Mouse (Mus musculus) left cerebral cortex, postnatal 10 days (tissue): ENCODE measurements at regions not wholly inside any gene's neighbourhood (a gene's known extent, or its start where the extent isn't known, plus 50 kb on each side); places are given as distances from the start of the nearest gene placed in this dataset.
"Not testable (repeated sequence)": the region's sequence is repeated elsewhere in the genome, so short reads cannot be mapped to it uniquely, and the experiment has no call there.

Experiments
- DNase-seq, 2 experiments: peaks; one replicate each; pipeline ENCODE4 v3.0.0; 2021 to 2022; ENCODE audit warnings: low spot score in 2 of 2, mixed read lengths in 1 of 2; ENCODE audit errors: extremely low spot score in 1 of 2
- intact Hi-C: fragments of 180-260 bp; cut with DNase I; formaldehyde crosslinking; loops from one replicate; pipeline ENCODE4 v1.15.1; 2025

DNA sequence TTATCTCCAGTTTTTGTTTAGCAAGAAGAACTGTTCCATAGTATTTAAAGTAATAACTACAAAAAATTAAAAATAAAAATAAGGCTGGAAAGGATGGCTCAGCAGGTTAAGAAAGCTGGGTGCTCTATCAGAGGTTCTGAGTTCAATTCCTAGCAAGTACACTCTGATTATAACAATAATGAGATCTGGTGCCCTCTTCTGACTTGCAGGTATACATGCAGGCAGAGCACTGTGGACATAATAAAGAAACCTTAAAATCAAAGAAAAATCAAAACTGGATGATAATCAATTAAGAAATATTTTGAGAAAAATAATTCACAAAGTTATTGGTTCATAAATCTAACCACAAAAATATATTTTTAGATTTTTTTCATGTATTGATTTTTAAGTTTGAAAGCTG is 346.7 kb upstream of the Cdh8 start:
- intact Hi-C loops = loop anchor here (10.0 kb wide), 1 partner anchor 148 kb away; no protein-coding TSS in a partner anchor
- DNase-seq = no peak

- DNase-seq = no peak
- intact Hi-C loops = no loop called here
Observed at GRCm38 (mm10) chr8:99736190-99736589, 319.9 kb upstream of the Cdh8 start.

DNA sequence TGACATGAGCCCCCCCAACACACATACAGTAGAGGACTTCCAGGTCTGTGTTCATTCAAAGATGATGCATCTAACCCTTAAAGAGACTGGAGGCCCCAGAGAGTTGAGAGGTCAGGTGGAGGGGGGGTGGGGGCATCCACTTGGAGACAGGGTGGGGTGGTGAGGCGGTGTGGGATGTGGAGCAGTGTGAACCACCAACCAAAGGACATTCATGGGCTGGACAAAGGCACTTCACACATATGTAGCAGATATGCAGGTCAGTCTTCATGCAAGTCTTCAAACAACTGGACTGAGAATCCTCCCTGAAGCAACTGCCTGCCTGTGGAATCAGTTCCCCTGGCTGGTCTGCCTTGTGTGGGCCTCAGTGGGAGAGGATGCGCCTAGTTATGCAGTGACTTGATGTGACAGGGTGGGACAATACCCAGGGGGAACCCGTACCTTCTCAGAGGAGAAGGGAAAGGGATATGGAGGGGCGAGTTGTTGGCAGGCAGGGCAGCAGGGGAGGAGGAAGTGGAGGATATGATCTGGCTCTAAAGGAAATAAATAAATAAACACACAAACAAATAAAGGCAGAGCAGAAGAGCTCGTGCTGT is 308.5 kb upstream of the Cdh8 start:
- intact Hi-C loops = no loop called here
- no peak for DNase-seq

GRCm38 (mm10) chr8:99718927-99719326 is 302.7 kb upstream of the Cdh8 start:
- intact Hi-C loops = no loop called here
- no peak for DNase-seq

DNA sequence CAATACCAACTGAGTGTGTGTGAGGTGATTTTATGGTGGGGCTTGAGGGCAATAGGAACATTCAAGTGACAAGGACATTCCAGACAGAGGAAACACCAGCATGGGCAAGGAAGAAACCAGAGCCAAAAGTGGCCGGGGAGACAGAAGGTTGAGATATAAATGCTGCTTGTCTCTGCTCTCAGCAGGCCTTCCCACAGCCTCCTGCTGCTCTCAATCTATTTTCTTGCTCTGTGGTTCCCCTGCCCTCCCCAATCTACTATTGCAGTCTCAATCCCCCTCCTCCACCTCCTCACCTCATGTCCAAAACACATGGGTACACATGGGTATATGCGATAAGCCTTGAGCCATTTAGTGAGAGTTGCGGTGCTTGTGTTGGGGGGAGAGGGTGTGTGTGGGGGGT is 265.4 kb upstream of the Cdh8 start:
- no peak for DNase-seq
- intact Hi-C loops = no loop called here

GRCm38 (mm10) chr8:99679253-99679899 is 263.1 kb upstream of the Cdh8 start:
- DNase-seq, intact Hi-C loops: not testable (repeated sequence)

GRCm38 (mm10) chr8:99667693-99668092 is 251.4 kb upstream of the Cdh8 start:
- intact Hi-C loops, DNase-seq: not testable (repeated sequence)

- DNase-seq = no peak
- intact Hi-C loops = no loop called here
Observed at GRCm38 (mm10) chr8:99651302-99651621, 235.0 kb upstream of the Cdh8 start.

DNA sequence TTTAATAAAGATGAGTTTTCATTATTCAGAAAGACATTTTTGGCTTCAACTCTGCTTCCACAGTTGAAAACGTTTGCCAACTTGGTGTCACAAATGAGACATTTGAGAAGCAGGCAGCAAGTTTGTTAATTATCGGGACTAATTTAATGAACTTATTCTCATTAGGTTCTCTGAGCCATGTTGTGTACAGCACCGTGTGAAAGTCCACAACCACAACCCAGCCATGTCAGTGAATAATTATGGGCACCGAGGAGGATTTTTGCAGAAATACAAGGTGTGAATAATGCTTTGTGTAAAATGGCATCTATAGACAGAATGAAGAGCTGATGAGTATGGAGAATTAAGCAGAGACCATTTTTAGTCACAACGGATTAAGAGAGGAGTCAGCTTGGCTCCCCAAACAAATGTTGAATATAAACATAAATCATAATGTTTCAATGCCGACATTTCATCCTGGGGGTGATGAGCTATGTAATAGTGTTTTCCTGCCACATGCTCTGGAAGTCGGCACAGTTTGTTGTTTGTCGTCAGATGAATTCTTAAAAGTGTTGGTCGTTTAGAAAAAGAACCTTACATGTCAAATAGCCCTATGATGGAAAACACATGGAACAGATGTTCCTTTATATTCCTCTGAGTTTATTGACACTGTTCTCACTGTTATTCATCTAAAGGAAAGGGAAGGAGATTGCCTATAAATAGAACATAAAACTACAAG is 234.5 kb upstream of the Cdh8 start:
- intact Hi-C loops = no loop called here
- no peak for DNase-seq

- intact Hi-C loops = no loop called here
- no peak for DNase-seq
Observed at GRCm38 (mm10) chr8:99640543-99640942, 224.3 kb upstream of the Cdh8 start.

GRCm38 (mm10) chr8:99630958-99631357 is 214.7 kb upstream of the Cdh8 start:
- DNase-seq, intact Hi-C loops: not testable (repeated sequence)

DNA sequence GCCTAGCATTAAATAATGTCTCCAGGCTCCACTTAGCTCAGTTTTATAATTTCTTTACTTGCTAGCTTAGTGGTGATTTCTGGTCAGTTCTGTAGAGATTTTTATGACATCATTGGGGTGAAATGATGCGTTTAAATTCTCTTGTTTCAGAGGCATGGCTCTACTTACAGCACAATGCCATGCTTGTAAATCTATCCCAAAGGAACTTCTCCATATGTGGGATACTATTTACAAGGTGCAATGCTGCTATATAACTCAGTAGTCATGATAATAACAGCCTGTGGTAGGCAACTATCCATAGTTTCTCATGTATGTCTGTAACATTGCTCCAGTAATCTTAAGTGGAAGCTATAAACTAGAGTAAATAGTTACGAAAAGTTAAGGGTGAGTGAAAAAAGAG is 205.4 kb upstream of the Cdh8 start:
- intact Hi-C loops = no loop called here
- DNase-seq = no peak

- intact Hi-C loops = loop anchor here (10.0 kb wide), 1 partner anchor 1170 kb away; no protein-coding TSS in a partner anchor
- DNase-seq = not testable (repeated sequence)
Observed at GRCm38 (mm10) chr8:99604327-99604726, 188.1 kb upstream of the Cdh8 start.

DNA sequence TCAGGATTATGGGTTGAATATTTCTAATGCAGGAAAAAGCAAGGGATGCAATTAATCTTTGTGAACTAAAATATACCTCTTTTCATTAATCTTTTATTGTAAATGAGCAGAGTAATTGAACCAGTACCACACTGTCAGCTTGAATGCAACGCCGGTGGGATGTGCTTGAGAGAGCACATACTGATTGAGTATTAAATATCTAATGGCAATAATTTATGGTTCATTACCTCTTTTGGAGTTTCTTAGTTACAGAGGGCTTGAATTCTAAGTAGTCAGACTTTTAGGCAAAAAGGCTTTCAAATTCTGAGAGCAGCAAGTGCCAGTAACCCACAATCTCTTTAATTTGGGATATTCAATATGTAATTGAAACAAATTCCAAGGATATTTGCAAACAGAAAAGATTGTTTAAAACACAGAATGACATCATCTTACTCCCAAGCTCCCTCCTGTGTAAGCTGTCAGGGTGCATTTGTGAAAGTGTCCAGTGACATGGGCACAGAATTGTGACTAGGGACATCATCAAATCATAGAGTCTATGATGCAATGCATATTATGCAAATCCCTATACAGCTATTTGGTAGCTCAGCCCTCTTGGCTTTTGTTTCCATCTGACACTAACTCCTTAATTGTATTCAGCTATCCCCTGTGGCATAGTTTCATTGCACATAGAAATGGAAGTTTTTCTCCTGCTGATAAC is 175.2 kb upstream of the Cdh8 start:
- no peak for DNase-seq
- intact Hi-C loops = no loop called here

DNA sequence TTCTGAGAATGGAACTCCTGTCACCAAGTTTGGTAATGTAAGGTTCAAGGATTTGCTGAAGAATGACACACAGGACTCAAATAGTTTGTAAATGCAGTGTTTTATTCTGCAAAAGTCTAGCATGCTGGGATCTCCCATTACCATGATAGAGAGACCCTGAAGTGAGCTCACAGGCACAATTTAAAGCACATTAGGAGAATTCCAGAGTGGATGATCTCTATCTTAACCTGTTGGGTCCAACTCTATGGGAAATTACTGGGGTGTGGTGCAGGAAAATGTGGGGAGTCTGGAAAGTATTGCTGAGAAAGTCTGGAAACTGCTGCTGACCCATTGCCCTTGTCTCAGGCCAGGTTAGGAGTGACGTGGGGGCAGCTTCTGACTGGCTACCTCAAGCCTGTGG is 127.8 kb upstream of the Cdh8 start:
- no peak for DNase-seq
- intact Hi-C loops = no loop called here

DNA sequence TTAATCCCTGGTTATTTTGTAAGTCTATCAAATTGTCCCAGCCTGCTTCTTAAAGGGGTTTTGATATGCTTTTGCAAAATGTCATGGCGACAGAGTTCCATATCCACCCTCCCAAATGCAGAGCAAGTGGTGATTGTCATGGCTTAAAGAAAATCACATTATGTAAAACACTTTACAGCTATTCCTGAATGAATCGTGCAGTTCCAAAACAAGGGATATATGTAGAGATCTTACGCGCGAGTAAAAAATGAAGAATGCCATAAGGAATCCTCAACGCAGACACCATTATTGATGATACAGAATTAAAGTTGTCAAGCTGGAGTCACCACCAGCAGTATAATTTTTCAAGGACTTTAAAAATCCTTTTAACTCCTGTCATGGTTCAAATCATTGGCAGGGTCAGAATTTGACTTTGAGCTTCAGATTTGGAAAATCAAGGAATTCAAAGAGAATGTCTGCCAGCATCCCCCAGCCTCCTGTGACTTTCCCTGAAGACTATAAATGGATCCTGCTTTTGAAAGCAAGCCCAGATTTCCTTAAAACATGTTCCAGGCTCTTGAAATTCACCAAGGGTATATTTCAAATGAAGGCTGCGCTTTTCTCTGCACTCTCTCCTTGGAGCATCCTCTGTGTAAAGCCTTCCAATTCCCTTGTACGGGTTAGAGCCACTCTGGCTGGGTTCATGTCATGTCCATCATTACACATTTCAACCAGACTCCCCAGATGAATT is 116.6 kb upstream of the Cdh8 start:
- DNase-seq = peak in 1 of 2 experiments; percentile 70
- intact Hi-C loops = no loop called here

- intact Hi-C loops = no loop called here
- DNase-seq = no peak
Observed at GRCm38 (mm10) chr8:99502055-99502454, 85.8 kb upstream of the Cdh8 start.
